Mouse (Mus musculus): ENCODE results near the gene Gpn1. TPM values are rescaled to one million over a fixed set of nuclear protein-coding genes. Genes with fewer than 3 reads are reported as not detected.

Gene Gpn1
- polyA plus RNA-seq, 1 experiment = 18.4 TPM

DNA sequence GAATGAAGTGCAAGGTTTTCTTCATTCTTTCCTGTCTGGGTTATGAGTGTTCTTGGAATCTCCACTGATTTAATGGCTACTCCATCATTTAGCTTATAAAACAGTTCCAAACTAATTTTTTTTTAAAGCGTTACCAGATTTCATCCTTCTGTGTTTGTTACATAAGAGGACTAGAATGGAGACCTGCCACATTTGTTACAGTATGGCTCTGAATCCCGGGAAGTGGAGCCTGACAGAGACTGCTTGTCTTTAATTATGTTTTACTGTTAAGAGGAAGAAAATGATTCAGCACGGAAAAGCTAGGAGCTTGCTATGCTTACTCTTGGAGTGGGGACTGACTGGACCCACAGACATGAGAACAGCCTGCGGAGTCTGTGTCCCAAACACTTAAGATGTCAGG is 14.0 kb upstream of the Gpn1 start:
- H3K4me1 ChIP-seq (ENCODE audit: control insufficient read depth, insufficient read depth, low read length) = no peaks in the 10 kb centered on the region
- TF ChIP-seq POLR2A (IDR thresholded peaks at IDR 0.05; ENCODE audit: borderline replicate concordance, control insufficient read depth, low read depth, low read length) = no peak
- TF ChIP-seq CTCF (IDR thresholded peaks at IDR 0.05; ENCODE audit: control insufficient read depth, insufficient read depth, low read length) = no peak
- no peak overlapping the region for H3K27ac ChIP-seq (ENCODE audit: control insufficient read depth, insufficient read depth, low read depth, low read length, poor library complexity)
- WGBS = 89% methylated on average over 4 of the region's 4 CpGs
- no peak overlapping the region for H3K4me3 ChIP-seq (replicated peaks; ENCODE audit: control insufficient read depth, low read depth, low read length)

DNA sequence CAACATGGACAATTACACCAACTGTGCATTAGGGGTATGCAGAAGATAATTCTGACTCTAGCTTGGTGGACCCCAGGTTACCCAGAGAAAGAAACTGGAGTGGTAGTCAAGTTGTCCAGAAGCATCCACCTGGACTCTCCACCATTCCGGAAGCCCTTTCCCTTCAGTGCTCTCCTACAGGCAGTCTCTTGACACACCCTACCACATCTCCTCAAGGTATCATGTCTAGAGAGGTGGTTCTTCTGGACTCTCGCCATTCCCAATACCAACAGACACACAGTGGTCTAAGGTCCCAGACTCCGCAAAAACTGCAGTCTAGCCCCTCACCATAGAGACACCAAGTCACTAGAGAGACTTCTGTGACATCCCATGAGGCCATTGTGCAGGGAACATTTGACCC is 9.1 kb upstream of the Gpn1 start, which contains the start of gene 4930548H24Rik:
TSS of gene 4930548H24Rik (plus strand) at position 301 of the 400 bp plus-strand sequence.
- H3K4me3 ChIP-seq (replicated peaks; ENCODE audit: control insufficient read depth, low read depth, low read length) = no peak within 1 kb of the TSS
- no peak for TF ChIP-seq CTCF (IDR thresholded peaks at IDR 0.05; ENCODE audit: control insufficient read depth, insufficient read depth, low read length)
- TF ChIP-seq POLR2A (IDR thresholded peaks at IDR 0.05; ENCODE audit: borderline replicate concordance, control insufficient read depth, low read depth, low read length) = no peak
- no peak within 1 kb of the TSS for H3K27ac ChIP-seq (ENCODE audit: control insufficient read depth, insufficient read depth, low read depth, low read length, poor library complexity)
- WGBS = 85% methylated on average over 3 of the region's 3 CpGs
- H3K4me1 ChIP-seq (ENCODE audit: control insufficient read depth, insufficient read depth, low read length) = no peaks in the 10 kb centered on the region; the same call in 1 of the 2 replicates

DNA sequence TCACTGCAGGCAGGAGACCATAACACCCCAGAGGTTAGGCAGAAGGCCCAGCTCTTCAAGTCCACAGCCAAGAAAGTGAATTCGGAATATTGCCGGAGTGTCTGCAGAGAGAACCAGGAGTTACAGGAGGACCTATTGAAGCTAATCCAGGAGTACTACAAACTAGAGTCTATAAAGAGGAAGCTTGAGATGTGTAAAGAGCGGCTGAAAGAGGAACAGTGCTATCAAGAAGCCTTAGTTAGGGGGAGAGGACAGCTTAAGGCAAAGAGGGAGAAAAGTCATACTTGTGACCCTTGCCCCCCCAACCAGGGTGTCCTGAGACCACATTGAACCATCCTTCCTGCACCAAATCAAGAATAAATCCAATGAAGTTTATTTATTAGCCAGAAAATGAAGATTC is 6.7 kb upstream of the Gpn1 start:
- Histone ChIP-seq H3K4me3 (replicated peaks; ENCODE audit: control insufficient read depth, low read depth, low read length) (no peak overlapping the region), H3K4me1 (ENCODE audit: control insufficient read depth, insufficient read depth, low read length) (no peaks in the 10 kb centered on the region; the same call in 1 of the 2 replicates), H3K27ac (ENCODE audit: control insufficient read depth, insufficient read depth, low read depth, low read length, poor library complexity) (no peak overlapping the region)
- 65% methylated on average over 3 of the region's 3 CpGs for WGBS
- TF ChIP-seq CTCF (IDR thresholded peaks at IDR 0.05; ENCODE audit: control insufficient read depth, insufficient read depth, low read length) = no peak
- TF ChIP-seq POLR2A (IDR thresholded peaks at IDR 0.05; ENCODE audit: borderline replicate concordance, control insufficient read depth, low read depth, low read length) = no peak

DNA sequence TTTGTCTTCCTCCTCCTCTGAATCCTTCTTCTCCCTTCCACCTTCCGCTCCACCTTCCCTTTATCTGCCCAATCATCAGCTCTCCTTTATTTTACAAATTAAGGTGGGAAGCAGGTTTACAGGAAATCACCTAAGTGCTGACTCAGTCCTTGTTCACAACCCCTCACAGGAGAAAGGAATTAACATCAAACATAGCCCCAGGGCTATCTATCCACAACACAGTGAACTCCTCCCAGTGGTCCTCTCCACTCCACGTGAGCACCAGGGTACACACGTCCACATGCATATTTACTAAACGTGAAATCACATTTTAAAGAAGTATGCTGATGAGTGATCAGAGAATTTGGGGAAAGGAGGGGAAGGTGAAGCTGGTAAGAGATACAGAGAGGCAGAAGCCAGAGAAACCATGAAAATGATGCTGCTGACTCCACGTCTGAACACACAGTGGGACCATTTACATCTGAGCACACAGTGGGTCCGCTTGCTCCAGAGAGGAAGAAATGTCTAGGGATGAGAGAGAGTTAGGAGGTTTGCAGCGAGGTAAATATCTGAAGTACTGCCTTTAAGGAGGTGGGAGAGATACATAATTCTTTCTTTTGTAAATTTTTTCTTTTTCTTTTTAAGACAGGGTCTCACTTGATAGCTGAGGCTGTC is 5.3 kb upstream of the Gpn1 start:
- WGBS = 69% methylated on average over 7 of the region's 7 CpGs
- TF ChIP-seq CTCF (IDR thresholded peaks at IDR 0.05; ENCODE audit: control insufficient read depth, insufficient read depth, low read length) = no peak
- TF ChIP-seq POLR2A (IDR thresholded peaks at IDR 0.05; ENCODE audit: borderline replicate concordance, control insufficient read depth, low read depth, low read length) = no peak
- Histone ChIP-seq H3K4me3 (replicated peaks; ENCODE audit: control insufficient read depth, low read depth, low read length) (no peak overlapping the region), H3K4me1 (ENCODE audit: control insufficient read depth, insufficient read depth, low read length) (no peaks in the 10 kb centered on the region; the same call in 1 of the 2 replicates), H3K27ac (ENCODE audit: control insufficient read depth, insufficient read depth, low read depth, low read length, poor library complexity) (no peak overlapping the region)

DNA sequence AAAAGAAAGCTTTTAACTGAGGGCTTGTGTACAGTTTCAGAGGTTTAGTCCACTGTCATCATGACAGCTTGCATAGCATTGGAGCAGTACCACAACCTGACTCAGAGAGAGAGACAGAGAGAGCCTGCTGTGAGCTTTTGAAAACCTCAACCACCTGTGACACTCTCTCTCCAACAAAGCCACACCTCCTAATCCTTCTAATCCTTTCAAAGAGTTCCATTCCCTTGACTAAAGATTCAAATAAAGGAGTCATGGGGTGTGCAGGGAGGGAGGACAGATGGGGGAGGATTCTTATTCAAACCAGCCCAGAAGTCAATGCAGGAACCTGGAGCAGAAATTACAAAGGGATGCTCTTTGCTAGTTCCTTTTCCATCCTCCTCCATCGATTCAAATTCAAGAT is 2.5 kb upstream of the Gpn1 start:
- WGBS = 64% methylated on average over 1 of the region's 1 CpGs
- TF ChIP-seq CTCF (IDR thresholded peaks at IDR 0.05; ENCODE audit: control insufficient read depth, insufficient read depth, low read length) (no peak), POLR2A (IDR thresholded peaks at IDR 0.05; ENCODE audit: borderline replicate concordance, control insufficient read depth, low read depth, low read length) (no peak)

DNA sequence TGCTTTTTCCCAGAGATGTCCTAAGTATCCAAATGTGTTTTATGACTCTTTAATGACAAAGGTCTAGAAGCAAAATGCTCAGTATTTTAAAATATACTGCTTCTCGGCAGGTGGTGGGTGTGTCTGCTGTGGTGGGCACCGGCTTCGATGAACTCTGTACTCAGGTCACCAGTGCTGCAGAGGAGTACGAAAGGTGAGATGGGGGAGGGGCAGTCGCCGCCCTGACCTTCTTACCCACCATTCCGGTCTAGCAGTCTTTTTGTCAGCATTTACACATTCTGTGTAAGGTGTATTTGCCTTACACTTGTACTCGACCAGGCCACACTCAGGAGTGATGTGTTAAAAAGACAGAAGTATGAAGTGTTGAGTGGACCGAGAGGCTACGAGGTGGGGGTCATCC is 10.3 kb downstream of the Gpn1 start:
- H3K27ac ChIP-seq (ENCODE audit: control insufficient read depth, insufficient read depth, low read depth, low read length, poor library complexity) = no peak overlapping the region
- no peaks in the 10 kb centered on the region for H3K4me1 ChIP-seq (ENCODE audit: control insufficient read depth, insufficient read depth, low read length)
- H3K4me3 ChIP-seq (replicated peaks; ENCODE audit: control insufficient read depth, low read depth, low read length) = no peak overlapping the region
- TF ChIP-seq POLR2A (IDR thresholded peaks at IDR 0.05; ENCODE audit: borderline replicate concordance, control insufficient read depth, low read depth, low read length) (no peak), CTCF (IDR thresholded peaks at IDR 0.05; ENCODE audit: control insufficient read depth, insufficient read depth, low read length) (no peak)
- WGBS = 86% methylated on average over 10 of the region's 10 CpGs

More for the DNA sequence above, 2.5 kb upstream of the Gpn1 start:
- peaks cover 1% of the 10 kb centered on the region for H3K4me1 ChIP-seq (ENCODE audit: control insufficient read depth, insufficient read depth, low read length)
- no peak overlapping the region for H3K27ac ChIP-seq (ENCODE audit: control insufficient read depth, insufficient read depth, low read depth, low read length, poor library complexity)
- no peak overlapping the region for H3K4me3 ChIP-seq (replicated peaks; ENCODE audit: control insufficient read depth, low read depth, low read length)

DNA sequence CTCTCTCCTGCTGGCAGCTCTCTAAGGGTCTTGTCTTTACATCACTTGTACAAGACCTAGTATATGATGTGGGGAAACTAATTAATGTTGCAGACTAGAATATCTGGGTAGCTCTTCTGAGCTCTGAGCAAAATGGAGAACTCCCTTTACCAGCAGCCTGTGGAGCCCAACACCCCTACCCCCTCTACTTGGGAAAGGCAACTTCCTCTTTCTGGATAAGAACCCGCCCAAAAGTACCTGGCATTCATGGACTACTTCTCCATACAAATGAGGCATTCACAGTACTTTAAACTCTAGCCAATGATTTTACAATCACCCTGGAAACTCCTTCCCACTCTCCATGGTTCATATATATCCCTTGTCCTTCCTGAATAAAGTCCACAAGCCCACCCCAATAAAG is 17.9 kb downstream of the Gpn1 start:
- TF ChIP-seq CTCF (IDR thresholded peaks at IDR 0.05; ENCODE audit: control insufficient read depth, insufficient read depth, low read length) (no peak), POLR2A (IDR thresholded peaks at IDR 0.05; ENCODE audit: borderline replicate concordance, control insufficient read depth, low read depth, low read length) (no peak)

DNA sequence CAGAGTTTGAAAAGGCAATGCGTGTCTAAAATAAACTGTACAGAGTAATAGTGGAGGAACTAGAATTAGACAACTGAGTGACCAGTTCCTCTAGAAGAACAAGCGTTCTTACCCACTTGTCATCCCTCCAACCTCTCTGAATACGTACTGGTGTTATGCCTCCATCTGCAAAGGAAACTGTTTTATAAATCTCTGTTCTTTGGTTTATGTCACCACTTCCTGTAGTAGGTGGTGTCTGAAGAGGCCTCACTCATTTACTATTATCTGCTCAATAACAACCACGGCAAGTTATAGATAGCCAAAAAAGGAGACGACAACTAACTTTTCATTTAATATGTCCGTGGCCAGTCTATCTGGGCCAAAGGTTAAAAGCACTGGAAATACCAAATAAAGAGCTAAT is 26.0 kb downstream of the Gpn1 start:
- TF ChIP-seq POLR2A (IDR thresholded peaks at IDR 0.05; ENCODE audit: borderline replicate concordance, control insufficient read depth, low read depth, low read length) (no peak), CTCF (IDR thresholded peaks at IDR 0.05; ENCODE audit: control insufficient read depth, insufficient read depth, low read length) (no peak)
- H3K4me3 ChIP-seq (replicated peaks; ENCODE audit: control insufficient read depth, low read depth, low read length) = no peak overlapping the region
- H3K27ac ChIP-seq (ENCODE audit: control insufficient read depth, insufficient read depth, low read depth, low read length, poor library complexity) = no peak overlapping the region
- no peaks in the 10 kb centered on the region for H3K4me1 ChIP-seq (ENCODE audit: control insufficient read depth, insufficient read depth, low read length)
- 76% methylated on average over 6 of the region's 6 CpGs for WGBS

More for the DNA sequence above, 17.9 kb downstream of the Gpn1 start:
- WGBS = 12% methylated on average over 1 of the region's 1 CpGs
- Histone ChIP-seq H3K27ac (ENCODE audit: control insufficient read depth, insufficient read depth, low read depth, low read length, poor library complexity) (no peak overlapping the region), H3K4me3 (replicated peaks; ENCODE audit: control insufficient read depth, low read depth, low read length) (no peak overlapping the region), H3K4me1 (ENCODE audit: control insufficient read depth, insufficient read depth, low read length) (no peaks in the 10 kb centered on the region)
